Mouse (Mus musculus) kidney, adult 2 months (tissue): ENCODE data around the gene Pmis2. TPM values are rescaled to one million over a fixed set of nuclear protein-coding genes. Genes with fewer than 3 reads are reported as not detected.

ENCODE experiments used
- DNase-seq: peaks from one replicate; pipeline ENCODE4 v3.0.0; 2021
- H3K27ac ChIP-seq: fragments of 200-500 bp; 2 replicates; pipeline ENCODE4 v1.5.1; 2012; ENCODE audit warnings: low read depth, low read length, control low read depth, inconsistent platforms; ENCODE audit not compliant: insufficient read depth
- H3K27me3 ChIP-seq: fragments of 200-500 bp; replicated peaks from 2 replicates; pipeline ENCODE4 v1.6.1; 2012; ENCODE audit warnings: mild to moderate bottlenecking, moderate library complexity, low read length, inconsistent platforms; ENCODE audit not compliant: control insufficient read depth, insufficient read depth
- H3K36me3 ChIP-seq: fragments of 200-500 bp; 2 replicates; pipeline ENCODE4 v1.6.1; 2012; ENCODE audit warnings: mild to moderate bottlenecking, moderate library complexity, low read length, inconsistent platforms; ENCODE audit not compliant: control insufficient read depth, insufficient read depth
- H3K4me1 ChIP-seq: fragments of 200-500 bp; 2 replicates; pipeline ENCODE4 v1.6.1; 2011; ENCODE audit warnings: low read length; ENCODE audit not compliant: control insufficient read depth, insufficient read depth
- H3K4me3 ChIP-seq: fragments of 200-500 bp; 2 replicates; pipeline ENCODE4 v1.5.1; 2011; ENCODE audit warnings: mild to moderate bottlenecking, low read depth, low read length, control low read depth; ENCODE audit not compliant: insufficient read depth
- CTCF ChIP-seq: fragments of 200-500 bp; conservative IDR thresholded peaks from 2 replicates; pipeline ENCODE4 v1.5.1; 2011; ENCODE audit warnings: low read depth, mild to moderate bottlenecking, control low read depth, low read length, moderate library complexity, mixed read lengths; ENCODE audit not compliant: insufficient read depth, insufficient read length
- POLR2A ChIP-seq: fragments of 200-500 bp; IDR thresholded peaks from one replicate; pipeline ENCODE4 v1.6.1; 2011; ENCODE audit warnings: low read depth, low read length, control low read depth
- WGBS: fragments of 180-500 bp; shearing (Covaris S2); methylation state at CpG from one replicate; pipeline ENCODE4 v1.1.7; 2018; 5-methylcytosine and 5-hydroxymethylcytosine counted together
- polyA plus RNA-seq: library from polyadenylated mRNA; depleted of rRNA; stranded (reverse); fragments of >200 nt; gene quantifications from 2 replicates; pipeline ENCODE4 v1.2.3, GENCODE M21; 2012; rRNA removed

The Pmis2 gene
- polyA plus RNA-seq, 1 experiment: not detected

DNA sequence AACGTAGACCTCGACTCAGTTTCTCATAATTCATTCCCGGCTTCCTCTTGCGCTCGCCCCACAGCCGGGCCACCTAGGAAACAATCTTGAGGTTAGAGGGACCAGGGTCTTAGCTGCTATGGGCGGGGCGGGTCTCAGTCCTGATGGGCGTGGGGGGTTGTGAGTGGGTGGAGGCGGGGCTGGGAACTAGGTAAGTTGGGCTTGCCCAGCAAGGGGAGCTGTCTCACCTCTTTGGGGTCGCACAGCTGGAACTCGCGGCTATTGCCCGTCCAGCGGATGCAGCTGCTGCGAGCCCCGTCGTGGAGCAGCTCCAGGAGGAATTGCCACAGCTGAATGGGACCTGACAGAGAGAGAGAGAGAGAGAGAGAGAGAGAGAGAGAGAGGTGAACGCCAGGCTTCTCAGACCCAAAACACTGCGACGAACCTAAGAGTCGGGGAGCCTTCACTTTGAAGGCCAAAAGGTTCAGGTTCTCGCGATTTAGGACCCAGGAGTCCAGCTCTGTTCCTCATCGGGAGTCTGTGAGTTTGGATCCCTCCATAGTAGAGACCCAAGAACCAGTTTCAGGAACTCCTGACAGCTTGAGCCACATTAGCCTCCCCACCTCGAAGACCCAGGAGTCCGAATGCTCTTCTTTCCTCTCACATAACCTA is 37.5 kb downstream of the Pmis2 start:
- no peaks in the 10 kb centered on the region for H3K4me1 ChIP-seq
- H3K27ac ChIP-seq: no peak overlapping the region
- 0 out of 2 replicates have a peak, but pooled peaks cover 1% of the 10 kb centered on the region for H3K27me3 ChIP-seq
- DNase-seq: no peak
- no peak overlapping the region for H3K4me3 ChIP-seq
- WGBS: 6% methylated on average over 26 of the region's 27 CpGs
- TF ChIP-seq POLR2A: no peak
- no peak for TF ChIP-seq CTCF
- no peaks in the 10 kb centered on the region for H3K36me3 ChIP-seq

DNA sequence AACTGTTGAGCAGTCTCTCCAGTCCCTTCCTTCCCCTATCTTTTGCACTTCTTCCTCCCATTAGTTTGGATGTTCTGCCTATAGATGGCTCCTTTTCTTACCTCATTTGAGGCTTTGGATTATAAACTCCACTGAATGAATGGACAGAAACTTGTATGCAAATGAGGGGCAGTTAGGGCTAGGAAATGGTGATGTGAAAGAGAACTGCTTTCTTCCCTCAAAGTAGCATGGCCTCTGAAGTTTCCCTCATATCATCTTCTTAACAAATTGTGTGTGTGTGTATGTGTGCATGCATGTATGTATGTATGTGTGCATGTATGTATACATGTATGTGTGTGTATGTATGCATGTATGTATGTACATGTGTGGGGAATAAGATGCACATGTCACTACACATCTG is 42.4 kb downstream of the Pmis2 start:
- H3K36me3 ChIP-seq: no peaks in the 10 kb centered on the region
- H3K27me3 ChIP-seq: no peaks in the 10 kb centered on the region
- H3K4me1 ChIP-seq: peaks cover 3% of the 10 kb centered on the region; the same call in 1 of the 2 replicates
- no peak overlapping the region for H3K27ac ChIP-seq
- DNase-seq: no peak
- TF ChIP-seq CTCF (no peak), POLR2A (no peak)
- H3K4me3 ChIP-seq: no peak overlapping the region

DNA sequence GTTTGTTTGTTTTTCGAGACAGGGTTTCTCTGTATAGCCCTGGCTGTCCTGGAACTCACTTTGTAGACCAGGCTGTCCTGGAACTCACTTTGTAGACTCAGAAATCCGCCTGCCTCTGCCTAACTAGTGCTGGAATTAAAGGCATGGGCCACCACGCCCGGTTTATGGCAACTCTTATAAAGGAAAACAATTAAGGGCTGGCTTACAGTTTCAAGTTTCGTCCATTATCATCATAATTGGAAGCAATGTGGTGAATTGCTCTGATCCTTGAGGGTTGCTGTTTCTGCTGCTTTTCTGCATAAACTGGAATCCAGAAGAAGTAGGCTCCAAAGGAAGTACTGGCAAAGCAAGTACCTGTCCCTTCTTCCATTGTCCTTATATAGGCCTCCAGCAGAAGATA is 44.8 kb downstream of the Pmis2 start:
- peaks cover 3% of the 10 kb centered on the region; the same call in 1 of the 2 replicates for H3K36me3 ChIP-seq
- H3K27me3 ChIP-seq: no peaks in the 10 kb centered on the region
- DNase-seq: no peak
- TF ChIP-seq CTCF (no peak), POLR2A (no peak)
- no peak overlapping the region for H3K4me3 ChIP-seq
- WGBS: 86% methylated on average over 5 of the region's 5 CpGs
- H3K27ac ChIP-seq: no peak overlapping the region
- H3K4me1 ChIP-seq: peaks cover 3% of the 10 kb centered on the region; the same call in 1 of the 2 replicates

DNA sequence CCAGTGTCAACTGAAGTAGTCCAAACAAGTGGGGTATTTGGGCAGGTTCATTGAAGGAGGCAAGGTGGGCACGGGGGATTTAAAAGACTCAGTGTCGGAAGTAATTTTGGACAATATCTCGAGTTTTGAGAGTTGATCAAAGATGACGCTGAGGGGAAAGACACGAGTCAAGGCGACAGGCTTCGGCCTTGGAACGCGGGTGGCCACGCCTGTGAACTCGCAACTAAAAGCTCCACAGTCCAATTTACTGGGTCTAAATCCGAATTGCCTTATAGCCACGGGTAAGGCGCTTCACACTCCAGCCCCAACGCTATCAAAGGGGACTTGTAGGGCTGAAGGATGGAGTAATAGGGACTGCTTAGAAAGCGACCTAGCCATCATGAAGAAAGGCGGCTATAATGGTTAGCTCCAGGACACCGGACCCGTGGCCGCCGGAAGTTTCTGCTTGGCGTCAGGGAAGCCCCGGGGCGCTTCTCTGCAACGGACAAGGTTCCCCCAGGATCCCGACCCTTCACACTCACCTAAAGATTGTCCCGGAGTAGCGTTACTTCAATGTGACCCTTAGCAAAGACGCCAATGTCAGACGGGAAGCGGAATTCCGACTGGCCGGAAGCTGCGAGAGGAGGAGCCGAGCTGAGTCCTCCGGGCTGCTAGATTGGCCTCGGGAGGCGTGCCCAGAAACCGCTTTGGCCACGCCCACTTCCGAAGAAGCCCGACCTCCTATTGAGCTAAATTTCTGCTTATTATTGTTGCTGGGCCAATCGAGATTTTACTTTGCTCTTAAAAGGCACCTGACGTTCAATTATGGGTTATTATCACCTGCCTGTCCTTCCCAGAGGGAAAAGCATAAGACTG is 45.6 kb downstream of the Pmis2 start, which contains the start of gene Cox6b1:
Gene Cox6b1, minus strand, starts transcription at position 622 of the 855 bp plus-strand sequence.
- Histone ChIP-seq H3K36me3 (peaks cover 3% of the 10 kb centered on the region; the same call in 1 of the 2 replicates), H3K27ac (peak within 1 kb of the TSS; percentile 99), H3K4me3 (peak within 1 kb of the TSS; percentile 93), H3K27me3 (no peaks in the 10 kb centered on the region), H3K4me1 (peaks cover 6% of the 10 kb centered on the region; the same call in 1 of the 2 replicates)
- TF ChIP-seq POLR2A (peak; percentile 37), CTCF (no peak)
- WGBS: 1% methylated on average over 44 of the region's 44 CpGs
- peak; percentile 94 for DNase-seq

Other genes with a start within 250 kb of the Pmis2 start
- gene Nfkbid, start 249.9 kb downstream of the Pmis2 start, polyA plus RNA-seq: 1.8 and 3.1 TPM in 2 replicates
- gene Aplp1, start 226.1 kb downstream of the Pmis2 start, polyA plus RNA-seq: 13.0 and 14.2 TPM in 2 replicates
- gene Kirrel2, start 213.9 kb downstream of the Pmis2 start, polyA plus RNA-seq: 0.30 and 0.33 TPM in 2 replicates
- 39.9 and 41.1 TPM in 2 replicates for gene Nphs1, start 213.3 kb downstream of the Pmis2 start, polyA plus RNA-seq
- 218 and 246 TPM in 2 replicates for gene Prodh2, start 178.0 kb downstream of the Pmis2 start, polyA plus RNA-seq
- gene Arhgap33, start 136.5 kb downstream of the Pmis2 start, polyA plus RNA-seq: 7.4 and 7.8 TPM in 2 replicates
- gene Hspb6, start 119.4 kb downstream of the Pmis2 start, polyA plus RNA-seq: 21.6 and 50.4 TPM in 2 replicates
- 7.1 and 8.5 TPM in 2 replicates for gene Proser3, start 119.3 kb downstream of the Pmis2 start, polyA plus RNA-seq
- 29.0 and 33.8 TPM in 2 replicates for gene Lin37, start 111.8 kb downstream of the Pmis2 start, polyA plus RNA-seq
- gene U2af1l4, start 108.3 kb downstream of the Pmis2 start, polyA plus RNA-seq: 47.9 and 54.5 TPM in 2 replicates
- gene Gm49396, start 108.3 kb downstream of the Pmis2 start, polyA plus RNA-seq: 1.5 and 1.9 TPM in 2 replicates
- gene Psenen, start 108.0 kb downstream of the Pmis2 start, polyA plus RNA-seq: 168 and 223 TPM in 2 replicates
- gene Igflr1, start 106.2 kb downstream of the Pmis2 start, polyA plus RNA-seq: 5.2 and 5.4 TPM in 2 replicates
- gene Kmt2b, start 82.9 kb downstream of the Pmis2 start, polyA plus RNA-seq: 26.7 and 31.6 TPM in 2 replicates
- 1.3 and 1.4 TPM in 2 replicates for gene Zbtb32, start 72.7 kb downstream of the Pmis2 start, polyA plus RNA-seq
- gene Upk1a, start 58.8 kb downstream of the Pmis2 start, polyA plus RNA-seq: 23.6 and 34.5 TPM in 2 replicates
- gene Cox6b1, start 45.5 kb downstream of the Pmis2 start, polyA plus RNA-seq: 1,228 and 1,575 TPM in 2 replicates
- not detected in 2 replicates for gene Etv2, start 35.8 kb downstream of the Pmis2 start, polyA plus RNA-seq
- 46.0 and 51.4 TPM in 2 replicates for gene Rbm42, start 21.3 kb downstream of the Pmis2 start, polyA plus RNA-seq
- 8.9 and 9.1 TPM in 2 replicates for gene Haus5, start 6.6 kb downstream of the Pmis2 start, polyA plus RNA-seq
- 0.96 and 1.4 TPM in 2 replicates for gene 2200002J24Rik, start 27.3 kb upstream of the Pmis2 start, polyA plus RNA-seq
- 33.1 and 39.1 TPM in 2 replicates for gene Atp4a, start 40.6 kb upstream of the Pmis2 start, polyA plus RNA-seq
- 457 and 511 TPM in 2 replicates for gene Tmem147, start 57.9 kb upstream of the Pmis2 start, polyA plus RNA-seq
- 0.31 and 0.86 TPM in 2 replicates for gene Gapdhs, start 72.1 kb upstream of the Pmis2 start, polyA plus RNA-seq
- 1.4 and 1.9 TPM in 2 replicates for gene Sbsn, start 79.9 kb upstream of the Pmis2 start, polyA plus RNA-seq
- gene Dmkn, start 92.2 kb upstream of the Pmis2 start, polyA plus RNA-seq: 2.1 and 2.2 TPM in 2 replicates
- 0.50 TPM in 1 of 2 replicates, not detected in the other for gene Krtdap, start 116.3 kb upstream of the Pmis2 start, polyA plus RNA-seq
- 1.2 and 1.4 TPM in 2 replicates for gene Ffar2, start 152.2 kb upstream of the Pmis2 start, polyA plus RNA-seq
- 0.07 and 0.08 TPM in 2 replicates for gene Ffar3, start 184.6 kb upstream of the Pmis2 start, polyA plus RNA-seq
- gene Ffar1, start 190.0 kb upstream of the Pmis2 start, polyA plus RNA-seq: 0.03 and 0.48 TPM in 2 replicates
- 0.42 and 11.2 TPM in 2 replicates for gene Cd22, start 208.7 kb upstream of the Pmis2 start, polyA plus RNA-seq
- 0.71 and 0.94 TPM in 2 replicates for gene Mag, start 243.3 kb upstream of the Pmis2 start, polyA plus RNA-seq